Mouse (Mus musculus) kidney, embryonic 16.5 days (tissue): Measurements from ENCODE around the gene Amph. TPM values are rescaled to one million over a fixed set of nuclear protein-coding genes. Genes with fewer than 3 reads are reported as not detected.
"Not testable (repeated sequence)": the region's sequence is repeated elsewhere in the genome, so short reads cannot be mapped to it uniquely, and the experiment has no call there.

Source experiments
- ATAC-seq: fragments of 200-750 bp; cut with Nextera tagmentation; 2 replicates; pipeline ENCODE4 v1.8.0; 2017; ENCODE audit warnings: moderate TSS enrichment; ENCODE audit not compliant: low FRiP score, low TSS enrichment
- H3K27ac ChIP-seq: fragments of 300-500 bp; sonication (generic); 2 replicates; pipeline ENCODE4 v1.5.1; 2014; ENCODE audit warnings: low read length
- H3K27me3 ChIP-seq: fragments of 300-500 bp; sonication (generic); 2 replicates; pipeline ENCODE4 v1.6.1; 2014; ENCODE audit warnings: low read length, control low read depth, mixed read lengths; ENCODE audit not compliant: insufficient read depth
- H3K36me3 ChIP-seq: fragments of 300-500 bp; sonication (generic); 2 replicates; pipeline ENCODE4 v1.6.1; 2014; ENCODE audit warnings: low read length, control low read depth, mixed read lengths; ENCODE audit not compliant: insufficient read depth
- H3K4me1 ChIP-seq: fragments of 300-500 bp; sonication (generic); 2 replicates; pipeline ENCODE4 v1.6.1; 2014; ENCODE audit warnings: low read length, control low read depth, mixed read lengths; ENCODE audit not compliant: insufficient read depth
- H3K4me2 ChIP-seq: fragments of 300-500 bp; sonication (generic); replicated peaks from 2 replicates; pipeline ENCODE4 v1.6.1; 2014; ENCODE audit warnings: low read depth, low read length
- H3K4me3 ChIP-seq: fragments of 300-500 bp; sonication (generic); 2 replicates; pipeline ENCODE4 v1.5.1; 2014; ENCODE audit warnings: mild to moderate bottlenecking, low read length
- H3K9ac ChIP-seq: fragments of 300-500 bp; sonication (generic); replicated peaks from 2 replicates; pipeline ENCODE4 v1.6.1; 2014; ENCODE audit warnings: low read length
- H3K9me3 ChIP-seq: fragments of 300-500 bp; sonication (generic); 2 replicates; pipeline ENCODE4 v1.6.1; 2016; ENCODE audit warnings: low read length, control low read depth
- WGBS: fragments of 180-500 bp; shearing (Covaris S2); extraction: QIAGEN DNeasy Blood & Tissue Kit; methylation state at CpG from one replicate; pipeline ENCODE4 v1.1.7; 2014; 5-methylcytosine and 5-hydroxymethylcytosine counted together
- polyA plus RNA-seq: library from polyadenylated mRNA; unstranded; fragments of >200 nt; fragmentation: Nextera tagmentation; extraction: Ambion mirVana; gene quantifications from 2 replicates; pipeline ENCODE4 v1.2.1, GENCODE M21; 2015

The Amph gene
- polyA plus RNA-seq: 10.6 and 11.4 TPM in 2 replicates

DNA sequence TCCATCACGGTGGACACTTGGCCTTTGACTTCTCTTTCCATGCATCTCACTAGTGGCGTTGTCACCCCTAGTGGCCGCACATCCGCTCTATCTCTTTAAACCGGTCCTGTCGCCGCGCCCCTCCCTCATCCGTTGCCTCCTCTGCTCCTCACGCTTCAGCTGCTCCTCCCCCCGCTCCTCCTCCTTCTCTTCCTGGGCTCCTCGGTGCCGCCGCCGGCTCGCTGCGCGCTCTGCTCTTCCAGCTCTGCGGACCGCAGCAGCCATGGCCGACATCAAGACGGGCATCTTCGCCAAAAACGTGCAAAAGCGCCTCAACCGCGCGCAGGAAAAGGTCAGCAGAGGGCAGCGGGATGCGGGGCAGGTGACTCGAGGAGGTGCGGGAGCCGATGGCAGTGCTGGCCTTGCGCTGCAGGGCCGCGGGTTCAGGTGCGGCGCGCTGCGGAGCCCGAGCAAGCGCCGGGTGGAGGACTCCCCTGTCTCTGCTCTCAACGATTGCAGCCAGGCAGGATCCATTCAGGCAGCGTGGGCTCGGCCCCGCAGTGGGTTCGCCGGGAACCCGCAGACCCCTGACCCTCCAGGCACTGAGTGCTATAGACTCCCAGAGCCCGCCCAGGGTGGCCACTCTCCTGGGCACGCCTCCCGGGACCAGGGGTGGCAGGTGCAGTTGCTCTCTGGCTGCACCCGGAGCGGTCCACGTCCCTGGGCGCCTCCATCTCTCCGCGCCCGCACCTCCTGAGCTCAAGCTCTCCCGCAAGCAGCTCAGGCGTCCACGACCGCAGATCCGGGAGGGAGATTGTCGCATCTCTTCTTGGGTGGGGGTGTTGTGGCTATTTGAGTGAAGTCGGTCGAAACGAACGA is at the start of gene Amph:
TSS of gene Amph (plus strand) at position 35 of the 858 bp plus-strand sequence.
- H3K4me2 ChIP-seq: peak within 1 kb of the TSS; percentile 92
- H3K4me1 ChIP-seq: peaks cover 3% of the 10 kb centered on the region; the same call in 1 of the 2 replicates
- H3K4me3 ChIP-seq: peak within 1 kb of the TSS; percentile 66
- no peaks in the 10 kb centered on the region for H3K36me3 ChIP-seq
- peak within 1 kb of the TSS; percentile 73 for H3K9ac ChIP-seq
- peak; percentile 94 for ATAC-seq
- under 1% methylated on average over 70 of the region's 70 CpGs for WGBS
- H3K27me3 ChIP-seq: peaks cover 5% of the 10 kb centered on the region; the same call in 1 of the 2 replicates
- H3K27ac ChIP-seq: 0 out of 2 replicates have a peak within 1 kb of the TSS, but pooled peaks have one; percentile 43
- H3K9me3 ChIP-seq: no peaks in the 10 kb centered on the region

DNA sequence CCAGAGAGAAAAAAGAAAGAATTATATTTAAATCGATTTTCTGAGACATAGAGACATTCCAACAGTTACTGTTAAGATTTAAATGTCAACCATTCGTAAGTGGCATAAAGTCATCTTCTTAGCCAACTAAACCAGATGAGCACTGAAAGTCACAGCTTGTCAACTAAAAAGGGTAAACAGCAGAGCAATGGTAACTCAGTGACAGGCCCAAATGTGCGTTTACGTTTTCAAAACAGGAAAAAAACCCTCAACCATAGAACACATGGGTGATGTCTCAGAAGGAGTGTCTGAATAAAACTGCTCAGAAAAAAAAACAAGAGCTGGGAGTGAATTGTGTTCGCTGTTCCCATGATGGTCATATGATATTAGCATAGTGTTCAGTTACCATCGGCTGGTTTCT is 44.4 kb upstream of the Amph start:
- H3K27ac ChIP-seq: no peak overlapping the region
- H3K9me3 ChIP-seq: no peaks in the 10 kb centered on the region
- H3K4me2 ChIP-seq: no peak overlapping the region
- H3K36me3 ChIP-seq: no peaks in the 10 kb centered on the region
- ATAC-seq: no peak
- WGBS: 59% methylated on average over 6 of the region's 6 CpGs
- no peak overlapping the region for H3K4me3 ChIP-seq
- H3K9ac ChIP-seq: no peak overlapping the region
- H3K27me3 ChIP-seq: no peaks in the 10 kb centered on the region
- H3K4me1 ChIP-seq: no peaks in the 10 kb centered on the region

DNA sequence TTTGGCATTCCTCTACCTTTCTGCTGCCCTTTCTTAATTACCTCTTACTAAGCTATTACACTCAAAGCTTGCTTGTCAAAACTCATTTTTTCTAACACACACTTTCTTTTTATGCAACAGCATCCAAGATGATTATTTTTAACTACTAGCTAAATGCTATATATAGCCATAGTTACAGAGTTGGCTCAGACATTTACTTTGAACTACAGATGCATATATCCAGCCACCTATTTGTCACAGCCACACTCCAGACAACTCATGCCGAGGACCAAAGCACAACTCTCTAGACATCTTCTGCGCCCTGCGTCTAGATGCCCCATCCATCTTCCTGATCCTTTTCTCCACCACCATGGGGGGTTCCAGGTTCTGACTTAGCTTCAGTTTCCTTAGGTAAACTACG is 33.2 kb upstream of the Amph start:
- WGBS: 87% methylated on average over 4 of the region's 4 CpGs
- no peak overlapping the region for H3K4me2 ChIP-seq

DNA sequence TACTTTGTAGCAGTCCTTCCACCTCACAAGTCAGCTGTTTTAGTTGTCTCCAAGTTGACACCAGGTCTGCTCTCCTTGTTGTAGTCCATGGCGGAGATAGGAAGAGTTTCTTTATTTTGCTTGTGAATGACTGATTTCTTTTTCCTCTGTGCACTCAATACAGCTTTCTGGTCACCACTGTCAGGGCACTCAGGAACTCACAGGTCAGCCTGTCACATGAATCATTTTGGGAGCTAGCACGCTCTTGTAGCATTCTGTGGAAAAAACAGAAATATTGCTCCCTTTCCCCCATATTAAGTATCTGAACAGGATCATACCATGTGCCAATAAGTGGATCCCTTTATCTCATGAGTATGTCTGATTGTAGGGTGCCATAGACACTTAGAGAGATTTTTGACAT is 14.8 kb upstream of the Amph start:
- not testable (repeated sequence) for H3K4me2 ChIP-seq, H3K9ac ChIP-seq, H3K4me1 ChIP-seq, ATAC-seq, H3K27ac ChIP-seq, H3K9me3 ChIP-seq, H3K27me3 ChIP-seq, H3K36me3 ChIP-seq, H3K4me3 ChIP-seq
- WGBS: 36% methylated on average over 1 of the region's 2 CpGs

More for the DNA sequence above, 33.2 kb upstream of the Amph start:
- no peaks in the 10 kb centered on the region for H3K4me1 ChIP-seq
- ATAC-seq: no peak
- no peak overlapping the region for H3K4me3 ChIP-seq
- H3K36me3 ChIP-seq: no peaks in the 10 kb centered on the region
- no peaks in the 10 kb centered on the region for H3K27me3 ChIP-seq
- H3K27ac ChIP-seq: no peak overlapping the region
- H3K9ac ChIP-seq: no peak overlapping the region
- H3K9me3 ChIP-seq: no peaks in the 10 kb centered on the region

DNA sequence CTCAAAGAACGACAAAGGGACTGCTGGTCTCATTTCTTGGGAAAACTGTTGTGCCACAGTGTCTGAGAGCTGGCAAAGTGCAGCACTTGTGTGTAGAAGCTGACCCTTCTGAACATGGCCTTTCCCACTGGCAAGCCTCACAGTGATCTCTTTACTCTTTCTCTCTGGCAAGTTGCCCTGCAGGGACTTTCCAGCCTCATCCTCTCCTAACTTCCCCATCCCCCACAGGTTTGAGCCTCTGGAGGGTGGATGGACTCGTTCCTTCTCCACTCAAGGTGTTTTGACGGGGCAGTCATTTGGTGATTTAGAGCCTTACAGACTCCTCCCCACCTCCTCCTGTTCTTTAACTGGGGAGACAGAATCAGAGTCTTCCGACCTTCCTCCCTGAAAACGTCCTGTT is 319 bp upstream of the Amph start:
- Histone ChIP-seq H3K4me1 (peaks cover 3% of the 10 kb centered on the region; the same call in 1 of the 2 replicates), H3K27ac (no peak overlapping the region), H3K4me3 (peak overlapping the region; percentile 66), H3K9me3 (no peaks in the 10 kb centered on the region), H3K36me3 (no peaks in the 10 kb centered on the region), H3K4me2 (peak overlapping the region; percentile 92), H3K27me3 (peaks cover 5% of the 10 kb centered on the region; the same call in 1 of the 2 replicates), H3K9ac (no peak overlapping the region)
- WGBS: 13% methylated on average over 5 of the region's 5 CpGs
- peak; percentile 32 for ATAC-seq

DNA sequence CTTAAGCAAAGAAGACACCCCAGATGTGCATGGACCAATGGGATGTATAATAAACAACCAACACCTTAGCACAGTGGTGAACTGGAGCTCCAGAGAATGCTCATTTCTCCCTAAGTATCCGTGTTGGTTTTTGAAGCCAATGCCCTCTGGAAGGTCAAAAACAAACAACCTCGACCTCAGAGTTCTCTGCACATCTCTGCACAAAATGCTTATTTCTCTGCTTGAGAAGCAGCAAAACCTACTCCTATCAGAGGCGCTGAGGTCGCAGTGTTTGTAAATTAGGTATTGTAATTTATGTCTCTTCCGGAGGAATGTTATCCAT is 985 bp downstream of the Amph start:
- Histone ChIP-seq H3K4me3 (peak overlapping the region; percentile 66), H3K27ac (no peak overlapping the region), H3K36me3 (no peaks in the 10 kb centered on the region), H3K9me3 (no peaks in the 10 kb centered on the region), H3K9ac (peak overlapping the region; percentile 73), H3K27me3 (peaks cover 5% of the 10 kb centered on the region; the same call in 1 of the 2 replicates), H3K4me2 (peak overlapping the region; percentile 92), H3K4me1 (peaks cover 3% of the 10 kb centered on the region; the same call in 1 of the 2 replicates)
- WGBS: 5% methylated on average over 5 of the region's 5 CpGs
- no peak for ATAC-seq

DNA sequence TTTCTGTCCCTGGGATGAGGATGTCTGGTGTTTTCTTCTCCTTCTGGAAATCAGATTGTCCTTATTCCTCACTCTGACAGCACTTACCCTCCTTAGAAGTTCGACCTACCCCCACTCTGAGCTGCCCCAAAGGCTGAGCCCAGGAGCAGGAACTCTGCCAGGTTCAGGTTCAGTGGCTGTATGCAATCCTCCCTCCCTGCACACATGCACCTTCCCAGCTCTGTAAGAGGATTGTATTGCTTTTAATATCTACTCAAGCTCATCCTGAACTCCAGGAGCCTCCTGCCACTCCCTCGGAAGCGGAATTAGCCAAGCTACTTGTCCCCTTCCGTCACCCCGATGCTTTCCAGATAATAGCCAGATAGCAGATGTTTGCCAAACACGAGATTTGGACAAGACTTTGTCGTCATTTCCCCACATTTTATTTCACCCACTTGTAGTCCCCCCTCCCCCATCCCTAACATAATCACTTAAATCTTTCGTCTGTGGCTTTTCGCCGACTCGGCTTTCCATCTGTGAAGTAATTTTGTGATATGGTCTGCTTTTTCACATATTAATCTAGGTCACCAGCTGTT is 1.7 kb downstream of the Amph start:
- Histone ChIP-seq H3K27me3 (peaks cover 5% of the 10 kb centered on the region; the same call in 1 of the 2 replicates), H3K9me3 (no peaks in the 10 kb centered on the region), H3K4me3 (peak overlapping the region; percentile 66), H3K27ac (no peak overlapping the region), H3K4me2 (peak overlapping the region; percentile 92), H3K36me3 (no peaks in the 10 kb centered on the region), H3K4me1 (peaks cover 3% of the 10 kb centered on the region; the same call in 1 of the 2 replicates), H3K9ac (no peak overlapping the region)
- peak; percentile 80 for ATAC-seq
- WGBS: 22% methylated on average over 11 of the region's 11 CpGs

DNA sequence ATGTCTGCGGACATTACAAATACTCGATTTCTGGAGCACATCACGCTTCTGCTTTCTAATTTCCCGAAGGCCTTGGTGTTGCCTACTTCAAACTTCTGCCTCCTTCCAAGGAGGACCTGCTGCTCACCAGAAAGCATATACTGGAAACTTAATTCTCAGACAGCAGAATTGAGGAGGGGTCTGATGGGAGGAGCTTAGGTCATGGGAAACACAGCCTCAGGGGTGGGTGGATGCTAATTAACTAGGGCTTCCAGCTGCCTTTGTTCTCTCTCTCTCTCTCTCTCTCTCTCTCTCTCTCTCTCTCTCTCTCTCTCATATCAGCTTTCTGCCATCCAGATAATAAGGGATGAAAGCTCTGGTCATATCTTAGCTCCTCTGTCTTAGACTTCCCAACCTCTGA is 5.6 kb downstream of the Amph start:
- Histone ChIP-seq H3K4me2 (no peak overlapping the region), H3K9ac (no peak overlapping the region), H3K9me3 (no peaks in the 10 kb centered on the region), H3K27ac (no peak overlapping the region), H3K36me3 (no peaks in the 10 kb centered on the region), H3K4me1 (no peaks in the 10 kb centered on the region; the same call in 1 of the 2 replicates), H3K27me3 (peaks cover under 1% of the 10 kb centered on the region; the same call in 1 of the 2 replicates), H3K4me3 (no peak overlapping the region)
- ATAC-seq: no peak
- WGBS: 86% methylated on average over 4 of the region's 4 CpGs

DNA sequence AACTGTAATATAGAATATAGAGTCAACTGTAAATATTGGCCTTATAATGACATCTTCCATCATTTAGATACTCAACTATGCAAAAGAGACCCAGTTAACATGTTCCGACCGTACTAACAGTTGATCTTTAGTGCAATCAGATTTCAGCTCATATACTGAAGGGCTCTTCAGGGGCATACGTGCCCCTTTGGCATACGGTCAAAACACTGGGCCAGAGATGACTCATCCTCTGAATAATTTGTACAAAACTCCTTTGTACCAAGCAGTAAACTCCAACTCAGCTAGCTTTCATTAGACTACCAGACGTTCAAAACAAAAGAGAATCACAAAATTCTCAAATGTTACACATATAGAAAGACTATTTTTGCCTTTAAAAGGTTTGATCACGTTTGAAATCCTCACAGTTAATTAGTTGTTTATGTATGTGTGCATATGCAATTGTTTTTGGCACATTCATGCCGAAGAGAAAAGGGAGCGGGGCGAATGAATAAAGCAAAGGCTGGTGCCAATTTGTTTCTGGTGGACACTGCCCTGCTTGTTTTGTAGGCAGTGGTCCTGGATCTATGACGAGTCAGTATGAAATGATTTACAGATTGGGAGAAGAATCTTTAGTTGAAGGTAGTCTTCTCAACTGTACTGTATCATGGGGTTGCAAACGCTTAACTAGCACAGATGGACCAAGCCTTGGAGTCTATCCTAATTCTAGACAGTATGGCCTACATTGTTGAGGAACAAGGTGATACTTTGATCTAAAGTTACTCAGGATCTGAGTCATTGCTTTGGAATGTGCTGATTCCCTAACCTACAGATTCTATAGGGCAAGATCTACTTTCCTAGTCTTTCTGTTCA is 8.3 kb downstream of the Amph start:
- Histone ChIP-seq H3K9ac (no peak overlapping the region), H3K4me2 (no peak overlapping the region)

More for the DNA sequence above, 8.3 kb downstream of the Amph start:
- no peak overlapping the region for H3K27ac ChIP-seq
- no peak overlapping the region for H3K4me3 ChIP-seq
- 88% methylated on average over 11 of the region's 11 CpGs for WGBS
- ATAC-seq: no peak
- no peaks in the 10 kb centered on the region for H3K27me3 ChIP-seq
- no peaks in the 10 kb centered on the region for H3K4me1 ChIP-seq
- no peaks in the 10 kb centered on the region for H3K36me3 ChIP-seq
- no peaks in the 10 kb centered on the region for H3K9me3 ChIP-seq
